Mouse (Mus musculus) telencephalon, adult 2 months (tissue): ENCODE data around the gene Ddc.

Source experiments
- DNase-seq: peaks from one replicate; pipeline ENCODE4 v3.0.0-alpha.2; 2011; ENCODE audit warnings: low read depth, low spot score

Gene Ddc

DNA sequence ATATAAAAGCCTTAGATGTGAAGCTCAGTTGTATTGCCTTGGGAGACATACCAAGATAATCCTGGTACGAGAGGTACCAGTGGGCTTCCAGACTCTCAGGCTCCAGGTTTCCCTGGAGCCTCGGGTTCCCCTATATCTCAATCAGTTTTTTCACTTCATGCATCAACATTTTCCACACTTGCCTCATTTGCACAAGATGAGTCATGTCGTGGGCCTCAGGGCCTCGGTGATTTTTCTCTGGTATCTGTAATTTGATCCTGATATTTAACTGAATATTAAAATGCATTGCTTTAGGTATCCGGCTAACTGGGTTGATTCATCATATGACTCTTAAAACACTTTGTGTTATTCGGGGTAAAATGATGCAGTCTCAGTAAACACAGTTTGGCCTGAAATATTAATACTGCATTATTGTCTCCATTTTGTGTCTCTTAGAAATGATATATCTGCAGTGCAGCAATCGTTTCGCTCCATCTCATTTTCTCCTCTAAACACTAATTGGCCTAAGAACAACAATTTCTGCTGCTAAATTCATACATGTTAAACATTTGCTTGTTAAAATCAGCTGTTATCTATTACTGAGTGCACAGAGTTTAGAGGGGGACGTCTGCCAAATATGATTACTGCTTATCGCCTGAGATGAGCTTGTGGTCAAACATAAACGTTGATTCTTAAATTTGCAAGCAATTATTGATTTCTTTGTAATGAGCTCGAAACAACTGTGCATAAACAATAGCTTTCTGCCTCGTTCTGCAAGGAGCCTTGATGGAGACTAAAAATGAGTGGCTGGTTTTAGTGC, 48.2 kb downstream of the Ddc start:
- DNase-seq, result no peak

DNA sequence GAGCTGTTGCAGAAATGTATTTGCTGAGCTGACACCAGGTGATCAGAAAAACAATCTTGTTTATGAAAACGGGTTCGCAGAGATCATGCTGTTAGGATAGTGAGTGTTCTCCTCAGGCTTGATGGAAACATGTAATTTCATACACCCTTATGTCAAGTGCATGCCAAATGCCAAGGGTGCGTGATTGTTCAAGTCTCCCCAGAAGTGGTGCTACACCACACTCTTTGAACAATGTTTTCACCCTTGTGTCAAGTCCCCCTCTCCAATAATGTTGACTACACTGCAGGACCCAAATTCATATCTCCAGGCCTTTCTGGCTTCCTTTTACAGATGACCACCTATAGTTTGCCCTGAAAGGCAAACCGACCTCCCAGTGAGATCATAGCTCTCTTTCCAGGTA, 49.5 kb downstream of the Ddc start:
- no peak for DNase-seq

DNA sequence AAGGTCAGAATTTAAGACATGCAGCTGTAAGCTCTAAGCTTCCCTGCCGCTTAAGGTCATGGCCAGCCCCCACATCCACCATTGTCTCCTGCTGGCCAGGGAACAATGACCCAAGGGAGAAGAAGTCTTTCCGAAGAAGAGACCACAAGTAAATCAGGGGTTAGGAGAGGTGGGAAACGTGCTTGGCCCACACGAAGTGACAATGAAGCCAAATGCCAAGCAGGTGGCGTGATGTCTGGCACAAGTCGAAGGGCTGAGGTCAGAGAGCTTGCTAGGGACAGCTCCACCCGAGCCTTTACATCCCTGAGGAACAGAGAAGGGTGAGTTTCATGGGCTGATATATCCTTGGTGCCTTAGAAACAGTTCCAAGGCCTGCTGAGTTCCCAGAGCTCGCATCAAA, 52.9 kb downstream of the Ddc start:
- DNase-seq, result no peak

DNA sequence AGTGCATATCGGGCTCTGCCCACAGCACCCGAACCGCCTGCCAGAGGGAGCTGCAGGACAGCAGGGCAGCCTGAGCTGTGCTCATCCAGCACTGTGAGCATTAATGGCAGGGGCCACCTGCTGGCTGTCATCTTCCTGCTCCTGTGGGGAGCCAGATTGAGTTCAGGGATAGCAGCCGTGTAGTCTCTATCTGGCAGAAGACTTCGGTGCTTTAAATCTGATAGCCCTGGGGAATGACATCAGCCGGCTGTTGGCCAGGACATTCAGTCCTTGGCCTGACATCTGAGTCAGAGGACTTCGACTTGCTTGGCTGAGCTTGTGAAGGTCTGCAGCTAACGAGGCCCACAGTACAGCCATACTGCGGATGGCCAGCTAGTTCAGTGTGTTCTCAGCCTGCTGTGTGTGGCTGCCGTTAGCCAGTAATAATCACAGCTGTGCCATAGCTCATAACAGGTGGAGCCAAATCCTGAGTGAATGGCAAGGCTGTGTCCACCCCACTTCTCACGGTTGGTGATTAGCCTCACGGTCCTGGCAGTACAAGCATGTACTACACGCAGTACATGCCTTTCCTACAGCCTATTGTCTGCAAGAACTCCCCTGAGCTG, 53.5 kb downstream of the Ddc start:
- DNase-seq, result no peak

DNA sequence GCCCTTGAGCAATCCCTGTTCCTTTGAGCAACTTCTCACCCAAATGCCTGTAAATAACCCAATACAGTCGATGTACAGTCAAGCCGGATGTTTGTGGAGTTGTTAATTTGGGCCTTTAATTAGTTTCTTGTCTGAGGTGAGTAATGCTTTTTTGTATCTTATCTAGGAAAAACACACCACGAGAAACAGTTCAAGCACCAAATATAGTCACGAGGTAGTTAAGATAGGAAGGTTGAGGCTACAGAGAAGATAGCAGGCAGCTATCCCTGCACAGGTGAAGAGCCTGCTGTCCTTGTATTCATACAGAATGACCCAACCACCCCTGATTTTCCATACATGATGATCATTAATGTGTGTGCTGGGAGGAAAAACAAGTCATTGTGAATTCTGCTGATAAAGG, 56.4 kb downstream of the Ddc start:
- DNase-seq, result no peak

DNA sequence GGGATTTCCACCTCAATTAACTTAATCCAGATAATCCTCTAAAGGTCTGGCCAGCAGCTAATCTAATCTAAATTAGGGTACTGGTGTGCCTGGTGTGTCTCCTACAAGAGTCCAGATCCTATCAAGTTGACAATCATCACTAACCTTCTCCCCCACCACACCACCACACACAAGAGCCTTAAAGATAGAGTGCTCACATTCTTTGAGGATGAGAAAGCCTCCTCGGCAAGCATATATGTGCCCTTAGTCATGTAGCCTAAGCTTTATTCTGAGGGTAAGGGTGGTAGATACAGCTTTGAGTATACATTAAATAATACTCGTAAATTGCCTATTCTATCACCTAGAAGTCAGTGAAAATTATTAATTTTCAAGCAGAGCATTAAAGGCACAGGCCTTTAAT, 57.2 kb downstream of the Ddc start:
- DNase-seq, result no peak

DNA sequence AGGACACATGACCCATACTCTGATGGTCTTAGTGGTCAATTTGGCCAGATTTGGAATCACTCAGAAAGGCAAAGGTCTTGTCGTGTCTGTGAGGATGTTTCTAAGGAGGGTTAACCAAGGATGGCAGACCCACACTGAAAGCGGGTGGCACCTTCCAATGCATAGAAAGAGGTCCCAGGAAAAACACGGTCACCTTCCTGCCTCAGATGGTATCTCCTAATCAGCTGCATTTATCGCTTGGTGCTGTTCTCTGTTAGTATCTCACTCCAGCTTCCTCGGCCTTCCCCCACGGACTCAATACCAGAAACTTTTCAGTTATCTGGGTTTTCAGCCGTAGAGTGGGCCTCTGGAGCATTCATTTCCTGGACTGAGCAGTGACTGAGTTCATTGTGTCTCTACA, 58.1 kb downstream of the Ddc start:
- no peak for DNase-seq

DNA sequence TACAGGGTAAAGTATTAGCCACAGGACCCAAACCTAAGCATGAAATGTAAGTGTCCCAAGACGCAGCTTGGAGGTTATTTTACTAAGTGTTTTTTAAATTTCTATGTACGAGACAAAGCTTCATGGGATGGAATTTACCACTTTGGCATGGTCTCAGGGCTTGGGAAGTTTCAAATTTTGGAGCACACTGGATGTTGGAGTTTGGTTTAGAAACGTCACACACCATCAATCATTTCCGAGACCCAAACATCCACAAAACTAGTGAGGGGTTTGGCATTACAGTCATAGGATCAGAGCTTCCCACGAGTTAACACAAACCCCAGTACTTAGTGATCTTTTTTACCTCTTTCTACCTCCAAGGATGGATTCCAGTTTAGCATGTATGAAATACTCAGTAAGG, 60.6 kb downstream of the Ddc start:
- no peak for DNase-seq

DNA sequence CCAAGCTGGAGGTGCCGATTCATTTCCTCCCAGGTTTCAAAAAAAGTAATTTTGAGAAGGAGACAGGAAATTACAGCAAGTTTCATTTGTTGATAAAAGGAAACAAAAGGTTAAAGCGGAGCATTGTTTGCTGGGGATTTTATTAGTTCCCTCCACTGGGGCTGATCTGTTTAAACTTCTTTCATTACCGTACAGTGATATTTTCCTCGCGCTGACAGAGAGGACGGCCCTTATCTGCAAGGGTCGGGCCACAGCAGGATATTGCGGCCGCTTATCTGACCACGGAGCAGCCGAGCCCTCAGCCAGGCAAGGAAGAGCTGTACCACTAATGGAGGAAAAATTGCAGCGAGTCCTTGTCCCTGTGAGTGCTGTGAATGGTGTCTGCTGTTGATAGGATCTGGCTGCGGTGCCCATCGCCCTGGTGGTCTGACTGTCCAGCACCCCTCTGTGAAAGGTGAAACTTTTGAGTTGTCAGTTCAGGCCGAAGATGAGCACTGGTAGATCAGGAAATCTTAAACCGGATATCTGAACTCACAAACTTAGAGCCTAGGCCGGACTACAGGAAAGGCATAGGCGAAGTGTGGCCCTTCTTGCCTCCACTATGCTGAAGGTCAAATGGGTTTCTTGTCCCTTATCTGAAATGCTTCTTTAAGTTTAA, 61.1 kb downstream of the Ddc start:
- DNase-seq, result no peak

DNA sequence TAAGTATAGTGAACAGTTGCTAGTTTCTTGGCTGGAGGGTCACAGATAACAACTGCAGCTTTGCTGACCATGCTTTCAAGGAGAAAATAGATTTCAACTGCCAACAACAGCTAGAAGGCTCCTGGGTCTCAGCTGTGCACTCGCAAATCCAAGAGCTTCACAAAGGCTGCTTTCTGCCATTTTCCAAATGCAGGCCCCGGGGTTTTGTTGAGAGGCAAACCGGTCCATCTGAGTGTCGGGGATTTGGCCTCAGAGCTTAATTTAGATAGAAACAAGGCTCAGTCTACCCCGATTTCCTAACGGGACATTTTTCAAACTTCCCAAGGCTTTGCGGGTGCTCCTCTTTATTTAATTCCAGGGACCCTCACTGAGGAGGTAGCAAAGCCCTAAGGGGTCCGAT, 61.7 kb downstream of the Ddc start:
- DNase-seq, result no peak

DNA sequence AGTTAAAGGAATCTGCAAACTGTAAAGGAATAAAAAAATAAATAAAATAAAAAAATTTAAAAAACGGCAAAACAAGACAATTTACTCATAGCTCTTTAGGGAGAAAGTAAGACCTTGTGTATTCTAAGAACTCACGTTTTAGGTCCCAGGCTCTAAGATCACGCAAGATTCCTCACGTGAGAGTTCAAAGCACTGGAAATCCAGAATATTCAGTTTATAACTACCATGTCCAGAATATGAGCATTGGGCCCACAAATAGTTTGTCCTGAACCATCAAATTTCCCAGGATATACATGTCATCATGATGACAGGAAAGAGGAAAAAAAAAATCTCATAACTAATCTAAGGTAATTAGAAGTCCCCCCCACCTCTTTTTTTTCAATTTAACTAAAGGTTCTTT, 62.2 kb downstream of the Ddc start:
- no peak for DNase-seq

DNA sequence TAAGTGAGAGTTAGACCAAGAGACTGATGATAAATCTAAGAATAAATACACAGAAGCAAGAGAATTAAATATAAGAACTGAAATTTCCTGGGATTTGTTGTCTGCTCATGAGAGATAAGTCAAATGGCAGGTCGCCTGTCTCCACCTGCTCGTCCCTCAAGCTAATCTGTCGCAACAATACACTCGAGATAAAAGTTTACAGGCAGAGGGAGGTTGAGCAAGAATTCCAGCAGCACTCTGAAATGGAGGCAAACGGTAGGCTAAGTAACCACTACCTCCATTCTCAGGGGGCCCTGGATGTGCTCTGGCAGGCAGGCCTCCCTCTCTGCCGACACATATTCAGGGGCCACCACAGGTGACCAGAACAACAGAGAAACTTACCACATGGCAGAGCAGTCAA, 62.6 kb downstream of the Ddc start:
- no peak for DNase-seq

DNA sequence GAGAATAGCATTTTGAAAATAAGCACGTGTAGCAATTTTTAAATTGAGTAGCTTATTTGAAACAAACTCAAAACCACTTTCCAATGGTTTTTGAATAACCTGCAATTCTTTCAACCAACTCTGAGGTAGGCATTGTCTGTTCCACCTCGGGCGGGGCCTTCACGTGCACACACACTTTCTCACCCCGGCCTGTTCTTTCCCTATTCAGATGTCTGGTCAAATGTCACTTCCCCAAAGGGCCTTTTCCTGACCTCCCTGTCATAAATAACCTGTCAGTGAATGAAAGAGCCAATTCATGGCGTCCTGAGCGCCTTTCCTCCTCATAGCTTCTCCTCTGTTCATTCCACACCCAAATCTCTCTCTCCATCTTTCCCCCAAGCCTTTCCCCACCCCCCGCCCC, 64.8 kb downstream of the Ddc start:
- DNase-seq, result no peak

DNA sequence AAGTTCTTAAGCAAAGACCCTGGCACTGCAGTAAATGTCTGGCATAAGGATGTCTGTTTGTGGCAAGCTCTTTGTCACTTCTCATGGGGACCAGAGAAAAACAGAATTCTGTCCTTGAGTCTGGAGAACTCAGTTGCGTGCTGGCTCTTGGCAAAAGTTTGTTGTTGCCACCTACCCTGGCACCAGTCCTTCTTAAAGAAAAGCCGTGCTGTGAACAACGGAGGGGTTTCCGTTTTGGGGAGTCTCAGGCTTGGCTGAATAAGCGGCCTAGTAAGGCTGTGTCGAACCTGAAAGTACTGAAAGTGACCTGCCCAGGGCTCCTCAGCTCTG, 65.2 kb downstream of the Ddc start:
- DNase-seq, result no peak

DNA sequence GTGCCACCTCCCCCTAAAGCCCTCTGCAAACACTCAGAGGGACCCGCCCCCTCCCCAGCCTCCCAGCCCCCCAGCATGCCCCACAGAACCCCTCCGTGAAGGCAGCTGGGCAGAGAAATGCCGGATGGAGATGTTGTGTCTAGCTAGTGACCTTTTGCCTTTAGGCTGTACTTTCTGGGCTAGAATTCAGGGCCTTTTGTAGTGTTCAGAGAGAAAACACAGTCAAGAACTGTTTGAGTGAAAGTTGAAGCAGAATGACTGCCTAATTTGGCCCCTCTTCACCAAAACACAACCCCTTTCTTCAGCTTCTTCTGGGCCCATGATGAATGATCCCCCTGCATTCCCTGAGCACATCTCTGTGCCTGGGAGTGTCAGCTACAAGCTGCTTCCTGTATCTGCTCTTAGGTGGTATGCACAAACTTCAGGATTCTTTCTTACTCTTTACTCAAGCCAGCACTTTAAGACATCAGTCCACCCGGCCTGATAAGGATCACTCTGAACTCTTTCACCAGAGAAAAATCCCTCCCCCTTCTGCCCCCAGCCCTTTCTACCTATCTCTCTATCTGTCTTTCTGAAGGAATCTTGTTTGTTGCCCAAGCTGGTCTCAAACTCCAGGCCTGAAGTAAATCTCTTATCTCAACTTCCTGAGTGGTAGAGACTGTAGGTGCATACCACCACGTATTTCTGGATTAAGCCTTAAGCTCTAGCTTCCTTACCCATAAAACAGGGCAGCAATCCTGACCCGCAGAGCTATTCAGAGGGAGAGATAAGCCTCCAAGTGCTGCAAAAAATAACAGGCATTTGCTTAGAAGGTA, 65.8 kb downstream of the Ddc start:
- no peak for DNase-seq

DNA sequence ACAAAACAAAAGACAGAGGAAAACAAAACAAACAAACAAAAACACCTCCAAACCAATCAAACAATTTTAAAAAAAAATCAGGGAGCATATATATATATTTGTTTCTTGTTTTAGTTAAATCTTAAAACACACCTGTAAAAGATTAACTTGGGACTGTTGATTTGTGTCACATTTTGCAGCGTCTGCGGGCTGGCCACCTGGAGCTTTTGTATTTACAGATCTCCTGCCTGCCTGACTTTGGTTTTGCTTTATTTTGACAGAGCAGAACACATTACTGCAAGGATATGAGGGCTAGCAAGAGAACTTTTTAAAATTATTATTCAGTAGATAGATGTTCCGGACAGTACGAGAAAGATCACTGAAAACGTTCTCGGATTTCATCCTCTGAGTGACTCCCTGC, 66.4 kb downstream of the Ddc start:
- no peak for DNase-seq

DNA sequence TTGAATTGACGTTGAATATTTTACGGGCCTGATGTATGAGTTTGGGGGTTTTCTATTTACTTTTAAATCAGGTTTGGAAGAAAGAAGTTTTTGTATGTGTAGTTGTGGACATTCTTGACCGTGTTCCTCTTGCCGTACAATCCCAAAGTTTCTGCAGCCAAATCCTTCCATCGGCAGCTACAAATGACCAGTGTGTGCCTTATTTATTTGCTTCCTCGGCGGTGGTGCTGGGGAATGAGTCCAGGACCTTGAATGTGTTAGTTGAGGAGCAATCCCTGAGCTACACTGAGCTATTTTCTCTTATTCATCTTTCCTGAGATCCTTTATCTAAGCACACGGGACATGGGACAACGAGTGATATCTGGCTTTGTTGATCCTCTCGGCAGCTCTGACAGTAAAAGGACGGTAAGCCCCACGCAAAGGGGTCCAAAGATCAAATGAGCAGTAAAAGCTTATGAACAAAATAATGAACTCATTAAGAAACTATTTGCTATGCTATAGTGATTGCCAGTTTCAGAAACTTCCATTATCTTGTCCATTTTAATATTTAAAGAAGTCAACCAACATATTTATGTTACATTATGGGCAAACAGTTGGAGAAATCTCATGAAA, 67.0 kb downstream of the Ddc start:
- DNase-seq, result no peak

DNA sequence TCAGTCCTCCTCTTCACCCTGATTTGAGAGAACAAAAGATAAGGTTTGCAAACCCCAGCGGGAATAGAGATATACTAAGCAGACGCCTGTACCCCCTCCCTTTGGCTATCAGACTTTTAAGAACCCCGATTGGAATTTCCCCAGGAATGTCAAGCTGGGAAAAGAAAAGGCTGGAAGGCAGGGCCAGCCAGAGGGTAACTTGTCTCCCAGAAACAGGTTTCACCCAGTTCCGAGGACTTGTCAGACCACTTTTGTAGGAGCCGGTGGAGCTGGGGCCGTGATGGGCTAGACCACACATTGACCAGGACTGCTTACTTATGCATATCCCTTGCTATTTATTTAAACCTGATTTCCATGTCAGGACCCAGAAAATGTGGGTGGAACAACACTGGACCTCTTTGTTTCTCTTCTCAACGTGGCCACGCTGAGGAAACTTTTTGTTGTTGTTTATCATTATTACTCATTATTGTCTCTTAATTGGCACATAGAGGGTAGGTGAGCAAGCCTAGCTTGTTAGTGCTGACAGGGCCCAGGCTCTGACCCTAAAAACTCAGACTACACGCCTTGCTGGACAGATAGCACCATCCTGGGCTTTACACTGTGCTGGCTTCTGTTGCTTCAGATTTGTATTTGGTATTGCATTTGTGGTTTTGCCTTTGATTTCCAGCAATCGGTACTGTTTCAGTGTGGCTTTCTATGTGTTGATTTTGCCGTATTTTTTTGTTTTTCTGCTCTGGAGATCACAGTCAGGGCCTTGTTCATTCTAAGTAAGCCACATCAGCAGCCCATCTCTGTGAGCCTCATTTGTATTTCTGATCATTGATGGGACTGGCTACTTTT, 68.6 kb downstream of the Ddc start:
- DNase-seq, result no peak

DNA sequence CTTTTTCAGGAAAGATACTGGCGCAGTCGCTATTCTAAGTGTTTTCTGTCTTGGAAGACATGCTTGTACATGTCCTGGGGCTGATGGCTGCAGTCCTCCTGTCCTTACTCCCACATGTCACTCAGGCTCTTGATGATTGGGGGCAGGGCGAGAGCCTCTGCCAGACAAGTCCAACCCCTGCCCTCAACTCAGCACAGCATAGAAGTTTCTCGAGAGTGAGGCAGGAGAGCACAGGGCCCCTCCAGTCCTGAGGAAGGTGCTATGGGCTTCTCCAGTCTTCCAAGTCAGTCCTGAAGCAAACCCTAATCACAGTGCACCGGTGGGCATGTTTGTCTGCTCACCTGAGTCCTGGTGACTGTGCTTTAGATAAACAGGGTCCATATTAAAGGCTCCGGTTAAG, 69.2 kb downstream of the Ddc start:
- no peak for DNase-seq

DNA sequence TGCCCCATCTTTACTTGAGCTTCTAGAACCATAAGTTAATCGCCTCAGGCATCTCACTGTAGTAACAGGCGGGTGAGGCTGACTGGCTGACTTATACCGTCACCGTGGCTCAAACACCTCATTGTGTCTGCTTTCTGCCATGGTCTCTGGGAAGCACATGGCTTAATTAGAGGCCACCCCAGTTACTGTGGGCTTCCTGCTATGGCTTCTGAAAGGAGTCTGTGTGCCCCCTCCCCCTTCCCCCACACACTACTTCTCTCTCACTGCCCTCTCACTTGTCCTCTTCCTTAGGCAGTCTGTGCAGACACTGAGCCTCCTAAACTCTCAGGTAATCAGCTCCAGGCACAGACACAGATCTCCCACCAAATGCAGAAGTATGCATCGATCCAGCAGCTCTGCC, 69.7 kb downstream of the Ddc start:
- no peak for DNase-seq

DNA sequence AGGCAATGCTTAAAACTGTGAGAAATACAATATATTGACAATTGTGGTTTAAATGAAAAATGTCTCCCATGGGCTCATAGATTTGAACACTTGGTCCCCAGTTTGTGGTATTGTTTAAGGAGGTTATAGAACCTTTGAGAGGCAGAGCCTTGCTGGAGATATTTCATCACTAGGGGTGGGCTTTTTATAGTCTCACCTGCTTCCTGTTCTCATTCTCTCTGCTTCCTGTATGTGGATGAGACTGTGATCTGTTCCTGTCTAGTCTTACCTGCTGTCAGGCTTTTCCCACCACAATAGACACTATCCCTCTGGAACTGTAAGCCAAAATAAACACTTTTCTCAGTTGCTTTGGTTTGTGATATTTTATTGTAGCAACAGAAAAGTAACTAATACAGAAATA, 71.5 kb downstream of the Ddc start:
- DNase-seq, result no peak
